Mouse (Mus musculus) megakaryocyte, embryonic 14.5 days (primary cell): ENCODE results near the gene 1700037H04Rik.

ENCODE experiments used
- FLI1 ChIP-seq: IDR thresholded peaks from 2 replicates; pipeline ENCODE4 v1.6.1; 2012; ENCODE audit warnings: low read length, inconsistent platforms, mixed read lengths
- GATA1 ChIP-seq: IDR thresholded peaks from 3 replicates; pipeline ENCODE4 v1.6.1; 2012; ENCODE audit warnings: mixed read lengths, low read length, inconsistent platforms, borderline replicate concordance

GRCm38 (mm10) chr2:131170936-131171335 is 11.1 kb upstream of the 1700037H04Rik start:
- TF ChIP-seq GATA1 = no peak
- no peak for TF ChIP-seq FLI1
